Mouse (Mus musculus) E14TG2a.4 (cell line): ENCODE data around the gene Lexm.

ENCODE experiments used
- CTCF ChIP-seq: conservative IDR thresholded peaks from 2 replicates; pipeline ENCODE4 v1.5.1; 2014; ENCODE audit warnings: low read length
- NANOG ChIP-seq: IDR thresholded peaks from 2 replicates; pipeline ENCODE4 v1.6.1; 2014; ENCODE audit warnings: borderline replicate concordance, low read length, mixed read lengths

GRCm38 (mm10) chr4:106600770-106601169 lies 16.3 kb downstream of the Lexm start:
- TF ChIP-seq CTCF (no peak), NANOG (no peak)
